Mouse (Mus musculus): ENCODE results near the gene Sema6d.

Sema6d gene

DNA sequence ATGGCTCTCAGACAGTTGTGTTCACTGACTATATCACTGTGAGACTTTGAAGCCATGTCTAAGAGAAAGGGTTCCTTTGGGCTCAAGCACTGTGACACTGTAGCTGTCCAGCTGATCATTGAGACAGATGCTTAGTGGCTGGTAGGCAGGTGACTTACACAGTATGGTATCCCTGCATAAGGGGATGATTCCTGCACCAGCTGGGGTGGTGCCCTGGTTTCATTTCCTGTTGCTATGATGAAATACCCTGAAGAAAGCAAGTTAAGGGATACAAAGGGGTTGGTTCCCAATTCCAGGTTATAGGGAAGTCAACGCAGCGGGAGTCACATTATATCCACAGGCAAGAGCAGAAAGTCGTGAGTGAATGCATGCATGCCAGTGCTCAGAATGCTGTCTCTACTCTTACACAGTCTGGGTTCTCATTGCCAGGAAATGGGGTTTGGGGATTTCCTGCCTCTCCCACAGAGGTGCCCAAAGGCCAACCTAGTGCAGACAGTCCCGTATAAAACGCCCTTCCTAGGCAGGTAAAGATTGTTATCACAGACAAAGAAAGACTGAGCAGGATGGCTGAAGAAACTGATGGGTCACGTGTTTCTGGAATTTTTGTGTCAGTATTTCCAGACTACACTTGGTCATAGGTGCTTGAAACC is 532.3 kb downstream of the Sema6d start:
- DNase-seq = no peak

DNA sequence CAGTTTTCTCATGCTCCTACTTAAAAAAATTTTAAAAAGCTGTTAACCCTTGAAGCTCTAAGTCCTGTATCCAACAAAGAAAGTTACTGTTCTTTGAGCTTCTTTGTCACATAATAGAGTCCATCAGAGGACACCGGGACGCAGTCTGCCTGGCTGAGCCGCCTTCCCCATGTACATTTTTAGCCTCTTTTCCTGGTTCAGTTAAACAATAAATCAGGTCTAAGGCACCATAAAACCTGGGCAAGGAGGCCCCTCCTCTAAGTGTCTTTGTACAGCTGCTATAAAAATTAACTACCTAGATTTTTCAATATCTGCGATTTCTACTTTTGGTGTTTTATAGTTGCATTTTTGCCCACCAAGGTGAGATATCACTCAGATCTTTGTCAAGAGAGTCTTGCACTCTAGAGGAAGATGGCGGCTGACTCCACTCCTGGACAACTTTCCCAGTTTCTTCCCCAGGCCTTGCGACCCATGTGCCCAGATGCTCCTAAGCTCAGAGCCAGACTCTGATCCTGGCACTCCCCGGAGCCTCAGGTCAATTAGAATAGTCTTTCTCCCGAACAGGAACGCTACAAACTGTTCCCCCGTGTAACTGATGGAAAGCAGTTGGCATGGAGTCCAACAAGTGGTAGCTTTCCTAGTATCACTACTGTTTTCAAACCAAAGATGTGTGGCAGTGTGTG is 534.6 kb downstream of the Sema6d start:
- no peak for DNase-seq

DNA sequence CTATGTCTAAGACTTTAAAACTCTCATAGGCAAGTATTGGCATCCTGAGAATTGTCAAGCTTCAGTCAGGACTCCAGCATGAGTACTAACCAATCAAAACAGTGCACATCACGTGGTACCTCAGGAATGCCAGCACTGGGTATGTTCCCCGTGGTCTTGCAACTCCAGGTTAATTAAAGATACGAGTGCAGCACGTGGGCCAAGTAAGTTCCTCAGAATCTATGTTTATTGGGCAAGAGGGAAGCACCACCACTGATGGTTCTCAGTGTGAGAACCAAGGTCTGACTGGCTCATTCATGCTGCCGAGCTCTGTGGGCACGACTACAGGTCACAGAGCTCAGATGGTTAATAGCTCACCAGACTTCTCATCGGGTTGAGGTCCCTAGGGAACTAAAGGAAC is 536.7 kb downstream of the Sema6d start:
- DNase-seq = no peak

DNA sequence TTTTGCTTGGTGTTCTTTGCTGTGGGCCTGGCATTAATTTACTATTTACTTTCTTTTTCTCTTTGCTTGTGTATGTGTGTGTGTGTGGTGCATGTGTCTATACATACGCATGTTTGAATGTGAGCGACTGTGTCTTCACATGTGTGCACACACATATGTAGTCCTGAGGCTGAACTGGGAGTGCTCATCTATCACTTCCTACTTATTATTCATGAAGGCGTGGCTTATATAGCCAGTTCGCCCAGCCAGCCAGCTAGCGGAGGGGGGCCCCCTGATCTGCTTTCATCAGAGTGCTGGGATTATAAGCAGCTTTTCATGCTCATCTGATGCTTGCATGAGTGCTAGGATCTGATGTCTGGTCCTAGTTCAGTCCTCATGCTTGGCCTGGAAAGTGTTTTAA is 537.9 kb downstream of the Sema6d start:
- DNase-seq = no peak

DNA sequence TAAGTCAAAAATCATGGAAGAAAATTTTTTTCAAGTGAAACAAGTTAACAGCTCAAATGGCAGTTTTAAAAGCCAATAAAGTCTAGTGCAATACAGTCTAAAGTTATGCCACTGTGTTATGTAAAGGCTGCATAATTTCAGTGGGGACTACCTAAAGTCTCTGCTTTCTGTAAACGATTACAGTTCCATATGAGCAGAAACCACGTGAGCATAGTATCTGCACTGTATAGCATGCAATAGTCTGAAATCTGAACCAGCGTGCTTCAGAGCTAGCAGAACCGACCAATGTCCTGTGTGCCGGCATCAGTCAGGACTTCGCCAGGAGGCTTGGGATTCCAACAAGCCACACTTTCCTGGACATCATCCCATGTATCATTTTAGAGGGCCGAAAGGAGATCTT is 538.9 kb downstream of the Sema6d start:
- DNase-seq = no peak

DNA sequence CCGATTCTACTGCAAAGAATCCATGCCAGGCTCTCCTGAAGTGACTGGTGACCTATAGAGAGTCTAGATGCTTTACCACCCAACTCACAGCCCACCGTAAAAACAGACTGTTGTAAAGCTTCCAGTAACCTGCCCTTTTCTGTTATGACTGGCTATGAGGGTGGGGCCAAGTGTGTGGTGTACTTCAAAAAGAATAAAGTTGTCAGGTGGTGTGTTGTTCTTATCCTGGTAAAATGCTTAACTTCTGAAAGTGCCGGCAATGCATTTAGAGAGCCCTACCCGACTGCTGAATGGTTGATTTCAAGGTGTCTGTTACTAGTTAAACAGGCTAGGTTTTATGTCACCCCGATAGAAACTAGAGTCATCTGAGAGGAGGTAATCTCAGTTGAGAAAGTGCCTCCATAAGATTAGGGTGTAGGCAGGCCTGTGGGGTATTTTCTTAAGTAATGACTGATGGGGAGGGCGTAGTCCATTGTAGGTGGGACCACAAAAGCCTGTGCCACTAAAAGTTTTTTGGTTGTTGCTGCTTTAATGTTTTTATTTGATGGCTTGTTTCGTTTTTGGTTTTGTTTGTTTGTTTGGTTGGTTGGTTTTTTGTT is 544.7 kb downstream of the Sema6d start:
- no peak for DNase-seq

DNA sequence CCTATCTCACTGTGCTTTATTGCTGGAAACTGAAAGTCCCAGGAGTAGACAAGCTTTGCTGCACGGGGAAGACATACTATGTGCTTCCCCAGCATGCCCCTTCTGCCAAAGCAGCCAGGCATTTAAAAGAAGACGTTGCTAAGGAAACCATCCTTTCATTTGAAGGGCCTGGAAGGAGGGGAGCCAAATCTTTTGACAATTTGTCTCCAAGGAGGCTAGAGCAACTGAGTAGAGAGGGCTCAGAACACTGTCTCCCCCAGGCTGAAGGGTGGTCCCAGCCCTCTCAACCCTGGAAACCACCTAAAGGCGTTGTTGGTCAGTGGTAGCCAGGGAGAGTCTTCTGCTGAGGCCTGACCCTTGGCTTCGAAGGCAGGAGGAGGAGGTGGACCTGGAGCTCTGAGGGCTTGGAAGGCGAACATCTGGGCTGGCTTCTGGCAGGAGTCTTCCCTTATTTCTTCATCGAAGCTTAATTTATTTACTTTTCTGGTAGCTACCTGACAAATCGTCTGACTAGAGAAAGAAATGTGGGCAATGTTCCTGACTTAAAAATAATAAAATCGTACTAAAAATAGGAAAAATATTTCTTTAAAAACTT is 545.6 kb downstream of the Sema6d start:
- DNase-seq = no peak

DNA sequence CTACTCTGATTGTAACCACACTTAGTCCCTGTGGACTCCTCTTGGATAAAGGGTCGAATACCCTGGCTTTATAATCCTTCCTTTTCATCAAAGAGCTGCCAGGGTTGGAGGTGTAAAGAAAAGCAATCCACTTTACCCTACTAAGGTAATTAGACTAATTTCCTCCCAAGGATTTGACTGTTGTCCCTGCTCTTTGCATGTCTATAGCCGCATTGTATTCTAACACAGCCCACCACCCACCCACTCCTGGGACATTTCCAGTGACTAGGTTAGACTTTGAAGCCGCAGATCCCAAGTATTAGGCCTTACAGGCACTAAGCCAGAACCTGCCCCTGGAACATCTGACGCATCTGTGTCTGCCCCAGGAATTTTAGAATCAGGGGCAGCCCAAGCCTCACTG is 547.3 kb downstream of the Sema6d start:
- no peak for DNase-seq

DNA sequence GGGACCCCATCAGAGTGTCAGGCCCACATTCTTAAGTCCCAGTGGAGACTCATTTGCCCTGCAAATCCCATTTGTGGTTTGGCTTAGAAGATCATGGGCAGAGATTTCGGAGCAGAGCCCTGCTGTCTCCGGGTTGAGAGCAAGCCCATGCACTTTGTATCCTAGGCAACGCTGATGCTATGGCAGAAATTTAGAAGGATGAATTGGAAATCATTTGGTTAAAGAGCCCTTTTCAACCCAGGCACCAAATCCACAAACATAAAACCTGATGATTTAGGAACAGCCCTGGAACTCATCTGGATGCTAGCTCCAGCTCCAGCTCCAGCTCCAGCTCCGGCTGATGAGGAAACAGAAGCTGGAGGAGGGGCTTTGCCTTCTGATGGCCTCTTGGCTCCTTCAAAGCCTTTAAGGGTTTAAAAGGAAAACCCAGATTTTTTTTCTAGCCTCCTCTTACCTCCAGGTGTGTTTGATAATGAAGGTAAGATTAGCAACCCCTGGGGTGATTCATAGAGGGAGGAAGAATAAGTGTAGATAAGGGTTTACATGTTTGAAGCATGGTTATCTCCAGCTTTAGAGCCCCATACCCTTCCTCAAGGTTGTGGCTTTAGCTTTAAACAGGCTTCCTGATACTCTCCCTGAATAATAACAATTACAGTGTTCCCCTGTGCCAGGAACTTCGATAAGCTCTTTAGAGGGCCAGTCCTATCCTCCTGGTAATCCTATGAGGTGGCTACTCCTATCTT is 549.6 kb downstream of the Sema6d start:
- no peak for DNase-seq

DNA sequence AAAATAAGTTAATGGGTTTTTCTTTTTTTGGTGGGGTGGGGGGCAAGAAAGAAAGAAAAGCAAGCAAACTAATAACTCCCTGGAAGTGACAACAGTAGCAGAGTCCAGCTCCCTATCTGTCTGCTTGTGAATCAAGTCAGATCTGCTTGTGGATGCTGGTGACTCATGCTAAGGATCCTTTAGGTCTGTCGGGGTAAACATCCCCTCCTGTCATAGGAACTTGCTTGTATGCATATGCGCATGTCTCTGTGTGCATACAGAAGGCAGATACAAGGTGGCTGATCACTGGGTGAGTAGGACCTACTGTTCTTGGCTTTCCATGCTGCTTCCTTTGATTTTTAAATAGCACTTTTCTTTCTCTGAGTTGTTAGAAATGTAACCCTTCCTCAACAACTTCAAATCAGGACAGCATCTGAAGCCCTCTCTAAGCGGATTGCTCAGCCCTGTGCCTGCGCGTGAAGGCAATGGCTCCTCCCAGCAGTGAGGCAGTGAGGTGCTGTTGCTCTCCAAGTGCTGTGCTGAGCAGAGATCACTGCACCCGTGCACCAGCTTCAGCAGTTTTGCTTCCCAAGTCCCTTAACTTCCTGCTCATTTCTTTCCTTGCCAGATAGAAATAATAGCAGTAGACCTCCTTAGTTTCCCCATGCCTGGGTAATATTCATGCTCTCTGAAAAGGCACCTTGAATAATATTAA is 550.9 kb downstream of the Sema6d start:
- DNase-seq = no peak

DNA sequence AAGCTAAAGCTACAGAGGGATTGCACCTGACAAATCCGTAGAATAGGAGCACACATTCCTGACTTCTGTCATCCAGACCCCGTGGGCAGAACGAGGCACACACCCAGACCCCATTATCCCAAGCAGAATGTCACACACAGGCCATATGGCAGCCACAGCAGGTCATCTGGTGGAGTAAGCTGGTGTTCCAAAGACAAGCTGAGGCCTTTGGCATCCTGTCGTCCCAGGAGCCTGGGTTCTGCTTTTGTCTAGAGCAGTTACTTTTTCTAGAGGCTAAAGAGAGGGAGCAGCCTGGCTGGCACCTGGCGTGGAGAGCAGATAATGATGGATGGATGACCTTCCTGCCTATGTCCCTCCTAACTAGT is 551.4 kb downstream of the Sema6d start:
- DNase-seq = peak; percentile 91

DNA sequence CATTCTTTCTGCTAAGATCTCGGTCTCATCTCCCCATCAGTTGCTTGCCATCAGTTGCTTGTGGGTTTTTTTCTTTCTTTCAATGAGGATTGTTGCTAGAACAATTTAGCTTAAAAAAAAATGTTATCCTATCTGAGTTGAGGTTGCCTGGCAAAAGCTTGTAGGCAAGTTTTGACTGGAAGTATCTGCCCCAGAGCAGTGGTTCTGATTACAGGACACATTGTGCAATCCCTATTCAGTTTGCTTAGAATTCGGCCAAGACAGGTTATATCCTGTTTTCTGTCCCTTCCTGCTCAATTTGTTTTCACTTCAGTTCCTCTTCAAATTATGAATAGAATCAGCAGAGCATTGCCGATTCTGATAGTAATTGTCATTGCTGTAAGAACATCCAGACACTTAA is 552.4 kb downstream of the Sema6d start:
- no peak for DNase-seq

DNA sequence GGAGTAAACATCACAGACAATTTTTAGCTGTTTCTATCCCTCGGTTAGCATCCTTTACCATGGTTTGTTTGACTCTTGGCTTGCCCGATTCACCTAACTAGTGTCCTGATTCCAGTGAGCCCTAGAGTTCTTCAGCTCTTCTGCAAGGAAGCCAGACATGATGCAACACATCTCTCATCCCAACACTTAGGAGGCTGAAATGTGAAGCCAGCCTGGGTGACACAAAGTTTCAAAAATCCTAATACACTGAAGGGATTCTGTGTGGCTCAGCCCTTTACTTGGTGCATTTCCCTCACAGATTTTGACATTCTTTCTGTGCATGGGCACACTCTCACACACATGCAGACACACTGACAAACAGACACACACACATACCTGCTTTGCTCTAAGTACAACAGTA is 560.8 kb downstream of the Sema6d start:
- no peak for DNase-seq

DNA sequence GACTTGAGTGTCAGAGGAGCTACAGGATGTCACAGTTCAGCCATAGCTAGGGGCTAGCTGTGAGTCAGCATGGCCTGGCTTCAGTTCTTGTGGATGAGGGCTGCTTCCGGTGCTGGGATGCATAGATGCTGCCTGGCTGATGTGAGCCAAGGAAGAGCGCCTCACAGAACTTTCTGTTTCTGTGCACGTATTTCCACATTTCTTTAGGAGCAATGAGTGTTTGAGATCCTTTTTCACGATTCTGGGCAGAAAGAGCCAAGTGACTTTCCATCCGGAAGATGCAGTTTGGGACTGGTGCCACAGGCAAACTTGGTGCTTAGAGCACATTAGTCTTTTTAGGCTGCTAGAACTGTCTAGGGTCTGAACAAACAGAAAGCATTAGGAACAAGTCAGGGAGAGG is 561.4 kb downstream of the Sema6d start:
- no peak for DNase-seq

DNA sequence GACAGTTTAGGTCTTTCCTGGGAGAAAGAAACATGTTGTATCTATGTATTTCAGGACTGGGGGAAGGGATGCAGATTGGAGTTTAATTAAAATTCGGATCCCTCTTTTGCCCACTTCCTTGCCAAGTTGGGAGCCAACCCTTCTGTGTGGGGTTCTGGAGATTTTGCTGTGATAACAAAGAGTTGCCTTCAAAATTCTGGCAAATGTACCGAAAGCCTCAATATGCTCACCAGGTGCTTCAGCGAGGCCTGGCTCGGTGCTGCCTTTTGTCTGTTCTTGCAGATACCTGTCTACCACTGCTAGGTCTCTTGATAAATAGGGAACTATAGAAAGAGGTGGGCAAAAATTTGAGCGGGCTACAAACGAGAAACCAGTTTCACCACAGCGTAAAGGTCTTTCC is 563.4 kb downstream of the Sema6d start:
- peak; percentile 52 for DNase-seq

DNA sequence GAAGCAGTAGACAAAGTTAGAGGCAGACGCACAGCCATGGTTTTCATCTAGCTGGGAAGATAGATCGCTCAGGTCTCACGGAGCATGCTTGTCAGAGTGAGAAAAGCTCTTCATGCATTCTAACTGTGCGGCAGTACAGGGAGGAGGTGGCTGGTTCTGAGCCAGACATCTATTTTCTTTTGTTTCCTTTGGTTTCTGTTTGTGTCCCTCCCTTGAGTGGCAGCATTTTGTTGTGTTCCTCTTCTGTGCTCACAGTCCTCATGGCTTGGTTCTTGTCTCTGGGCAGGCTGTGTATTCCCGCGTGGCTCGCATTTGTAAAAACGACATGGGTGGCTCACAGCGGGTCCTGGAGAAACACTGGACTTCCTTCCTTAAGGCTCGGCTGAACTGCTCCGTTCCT is 567.6 kb downstream of the Sema6d start:
- no peak for DNase-seq

DNA sequence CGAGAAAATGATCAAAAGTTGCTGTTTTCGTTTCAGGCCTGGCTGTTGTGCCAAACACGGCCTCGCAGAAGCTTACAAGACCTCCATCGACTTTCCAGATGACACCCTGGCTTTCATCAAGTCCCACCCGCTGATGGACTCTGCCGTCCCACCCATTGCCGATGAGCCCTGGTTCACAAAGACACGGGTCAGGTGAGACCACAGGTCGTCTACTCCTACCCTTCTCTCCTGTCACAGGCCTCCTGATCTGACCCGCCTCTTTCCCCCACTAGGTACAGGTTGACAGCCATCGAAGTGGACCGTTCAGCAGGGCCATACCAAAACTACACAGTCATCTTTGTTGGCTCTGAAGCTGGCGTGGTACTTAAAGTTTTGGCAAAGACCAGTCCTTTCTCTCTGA is 568.6 kb downstream of the Sema6d start:
- DNase-seq = no peak

DNA sequence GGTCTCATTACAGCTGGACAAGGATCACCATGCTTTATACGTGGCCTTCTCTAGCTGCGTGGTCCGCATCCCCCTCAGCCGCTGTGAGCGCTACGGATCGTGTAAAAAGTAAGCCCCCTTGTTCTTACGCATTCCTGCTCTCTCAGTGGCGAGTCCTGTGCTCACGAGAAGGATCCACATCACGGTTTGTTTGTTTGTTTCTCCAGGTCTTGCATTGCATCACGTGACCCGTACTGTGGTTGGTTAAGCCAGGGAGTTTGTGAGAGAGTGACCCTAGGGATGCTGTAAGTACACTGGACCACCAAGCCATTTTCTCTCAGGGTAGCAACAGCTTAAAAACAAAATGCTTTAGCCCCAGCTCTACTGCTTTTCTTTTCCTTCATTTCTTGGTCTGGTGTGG is 569.8 kb downstream of the Sema6d start:
- DNase-seq = no peak

DNA sequence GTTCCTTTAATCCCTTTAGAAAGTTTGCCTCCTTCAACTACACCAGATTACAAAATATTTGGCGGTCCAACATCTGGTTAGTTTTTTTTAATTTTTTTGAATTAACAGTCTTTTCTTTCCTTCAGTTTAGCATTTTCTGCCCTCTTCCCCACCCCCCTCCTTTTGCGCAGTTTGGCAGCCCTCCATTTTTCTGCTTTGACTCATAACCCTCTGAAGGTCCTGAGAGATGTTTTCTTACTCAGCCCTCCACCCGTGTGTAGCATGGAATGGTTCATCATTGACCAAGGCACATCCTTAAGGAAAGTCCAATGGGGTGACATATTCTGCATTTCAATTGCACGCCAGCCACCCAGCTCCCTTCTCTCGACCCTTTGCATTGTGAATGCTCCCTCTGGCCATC is 570.9 kb downstream of the Sema6d start:
- DNase-seq = no peak

DNA sequence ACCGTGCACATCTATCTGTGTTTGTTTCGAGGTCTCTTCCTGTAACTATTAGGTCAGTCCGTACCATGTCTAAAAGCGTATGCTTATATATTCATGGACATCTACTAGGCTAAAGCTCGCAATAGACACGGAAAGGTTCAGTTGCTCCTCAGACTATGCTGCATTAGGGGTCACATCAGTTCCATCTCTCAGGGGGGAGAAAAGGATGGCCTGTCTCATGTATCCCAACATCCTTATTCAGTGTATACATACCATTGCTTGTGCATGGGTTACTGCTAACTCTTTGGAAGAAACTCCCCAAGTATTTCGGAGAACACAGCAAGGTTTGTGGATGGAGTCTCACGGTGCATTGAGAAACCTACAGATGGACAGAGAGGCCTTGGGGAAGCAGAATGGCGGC is 571.5 kb downstream of the Sema6d start:
- no peak for DNase-seq

DNA sequence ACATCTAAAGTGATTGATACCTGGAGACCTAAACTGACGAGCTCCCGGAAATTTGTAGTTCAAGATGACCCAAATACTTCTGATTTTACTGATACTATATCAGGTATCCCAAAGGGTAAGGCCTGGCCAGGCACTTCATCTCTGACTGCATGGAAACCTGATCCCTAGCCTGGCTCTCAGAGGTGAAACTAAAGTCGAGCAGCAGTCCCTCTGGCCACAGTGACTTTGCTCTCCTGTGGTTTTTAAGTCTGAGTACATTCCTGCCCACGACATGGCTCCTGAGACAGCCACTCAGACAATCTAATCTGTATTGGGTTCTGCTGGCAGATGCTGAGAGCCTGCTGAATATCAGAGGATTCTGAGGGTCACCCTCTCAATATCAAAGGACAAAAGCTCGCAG is 572.5 kb downstream of the Sema6d start:
- no peak for DNase-seq

DNA sequence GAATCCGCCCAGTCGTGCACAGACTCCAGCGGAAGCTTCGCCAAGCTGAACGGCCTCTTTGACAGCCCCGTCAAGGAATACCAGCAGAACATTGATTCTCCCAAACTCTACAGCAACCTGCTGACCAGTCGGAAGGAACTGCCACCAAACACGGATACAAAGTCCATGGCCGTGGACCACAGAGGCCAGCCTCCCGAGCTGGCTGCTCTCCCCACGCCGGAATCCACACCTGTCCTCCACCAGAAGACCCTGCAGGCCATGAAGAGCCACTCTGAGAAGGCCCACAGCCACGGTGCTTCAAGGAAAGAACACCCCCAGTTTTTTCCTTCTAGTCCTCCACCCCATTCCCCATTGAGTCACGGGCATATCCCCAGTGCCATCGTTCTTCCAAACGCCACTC is 574.4 kb downstream of the Sema6d start:
- DNase-seq = no peak

DNA sequence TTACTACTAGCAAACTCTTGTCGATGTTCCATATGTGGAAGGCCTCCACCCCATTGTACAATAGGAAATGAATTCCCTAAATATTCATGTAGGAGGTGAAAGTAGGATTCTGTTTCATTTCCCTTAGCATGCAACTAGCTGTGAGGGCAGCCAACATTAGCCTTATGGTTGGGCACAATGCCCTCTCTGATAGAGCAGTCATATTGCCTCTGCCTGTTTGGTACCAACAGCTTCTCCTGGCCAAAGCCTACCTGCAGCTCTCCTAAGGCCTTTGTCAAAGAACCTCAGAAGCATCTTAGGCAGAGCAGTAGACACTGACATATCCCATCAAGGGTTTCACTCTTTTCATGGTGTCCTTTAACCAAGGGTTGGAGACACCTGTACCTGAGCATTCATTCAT is 578.7 kb downstream of the Sema6d start:
- no peak for DNase-seq

Data from cerebellum, adult 8-10 months (tissue).